Mouse (Mus musculus): ENCODE measurements at regions not wholly inside any gene's neighbourhood (a gene's known extent, or its start where the extent isn't known, plus 50 kb on each side); places are given as distances from the start of the nearest gene placed in this dataset.

- ATAC-seq (ENCODE audit: low FRiP score, low read depth) = no peak
- no peaks in the 10 kb centered on the region for H3K27me3 ChIP-seq
- H3K4me3 ChIP-seq = no peak overlapping the region
- no peak overlapping the region for H3K9ac ChIP-seq (replicated peaks)
- 90% methylated on average over 6 of the region's 6 CpGs for WGBS
- H3K27ac ChIP-seq (replicated peaks) = no peak overlapping the region
- H3K4me2 ChIP-seq (replicated peaks) = no peak overlapping the region
- H3K9me3 ChIP-seq = no peaks in the 10 kb centered on the region
- H3K36me3 ChIP-seq = no peaks in the 10 kb centered on the region
- no peaks in the 10 kb centered on the region for H3K4me1 ChIP-seq
Observed at GRCm38 (mm10) chr1:77930661-77931060, 266.3 kb downstream of the Pax3 start.

GRCm38 (mm10) chr1:77929552-77929951, 267.4 kb downstream of the Pax3 start:
- H3K27ac ChIP-seq (replicated peaks) = no peak overlapping the region
- H3K9ac ChIP-seq (replicated peaks) = no peak overlapping the region
- no peaks in the 10 kb centered on the region for H3K9me3 ChIP-seq
- H3K27me3 ChIP-seq = no peaks in the 10 kb centered on the region
- H3K4me1 ChIP-seq = no peaks in the 10 kb centered on the region
- no peaks in the 10 kb centered on the region for H3K36me3 ChIP-seq
- ATAC-seq (ENCODE audit: low FRiP score, low read depth) = no peak
- H3K4me3 ChIP-seq = no peak overlapping the region
- no peak overlapping the region for H3K4me2 ChIP-seq (replicated peaks)
- 54% methylated on average over 8 of the region's 8 CpGs for WGBS

DNA sequence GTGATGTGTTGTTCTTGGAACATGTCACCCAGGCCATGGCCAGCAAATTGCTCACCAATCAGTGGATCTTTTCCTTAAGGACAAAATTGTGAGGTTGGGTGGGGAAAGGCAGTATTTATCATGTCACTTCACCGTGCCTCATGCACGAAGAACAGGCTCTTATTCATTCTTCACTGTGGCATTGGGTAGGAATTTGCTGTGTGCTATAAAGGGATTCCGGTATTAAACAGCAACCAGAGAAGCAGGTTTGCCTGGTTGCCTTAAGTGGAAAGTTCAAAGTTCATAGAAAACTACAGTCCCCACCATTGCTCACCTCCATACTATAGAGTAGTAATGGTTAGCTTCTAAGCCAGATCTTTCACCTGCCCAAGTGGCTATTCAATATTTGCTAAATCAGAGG, 270.8 kb downstream of the Pax3 start:
- H3K9me3 ChIP-seq = no peaks in the 10 kb centered on the region
- no peaks in the 10 kb centered on the region for H3K36me3 ChIP-seq
- H3K4me1 ChIP-seq = no peaks in the 10 kb centered on the region
- H3K27me3 ChIP-seq = no peaks in the 10 kb centered on the region
- no peak overlapping the region for H3K4me3 ChIP-seq
- WGBS = 94% methylated on average over 3 of the region's 3 CpGs
- H3K4me2 ChIP-seq (replicated peaks) = no peak overlapping the region
- H3K27ac ChIP-seq (replicated peaks) = no peak overlapping the region
- no peak for ATAC-seq (ENCODE audit: low FRiP score, low read depth)
- no peak overlapping the region for H3K9ac ChIP-seq (replicated peaks)

- no peak overlapping the region for H3K9ac ChIP-seq (replicated peaks)
- H3K27ac ChIP-seq (replicated peaks) = no peak overlapping the region
- no peaks in the 10 kb centered on the region for H3K9me3 ChIP-seq
- no peaks in the 10 kb centered on the region for H3K4me1 ChIP-seq
- H3K27me3 ChIP-seq = 0 out of 2 replicates have a peak, but pooled peaks cover 4% of the 10 kb centered on the region
- no peak overlapping the region for H3K4me3 ChIP-seq
- 59% methylated on average over 5 of the region's 5 CpGs for WGBS
- no peaks in the 10 kb centered on the region for H3K36me3 ChIP-seq
- no peak overlapping the region for H3K4me2 ChIP-seq (replicated peaks)
- no peak for ATAC-seq (ENCODE audit: low FRiP score, low read depth)
Observed at GRCm38 (mm10) chr1:77896226-77896625, 300.7 kb downstream of the Pax3 start.

DNA sequence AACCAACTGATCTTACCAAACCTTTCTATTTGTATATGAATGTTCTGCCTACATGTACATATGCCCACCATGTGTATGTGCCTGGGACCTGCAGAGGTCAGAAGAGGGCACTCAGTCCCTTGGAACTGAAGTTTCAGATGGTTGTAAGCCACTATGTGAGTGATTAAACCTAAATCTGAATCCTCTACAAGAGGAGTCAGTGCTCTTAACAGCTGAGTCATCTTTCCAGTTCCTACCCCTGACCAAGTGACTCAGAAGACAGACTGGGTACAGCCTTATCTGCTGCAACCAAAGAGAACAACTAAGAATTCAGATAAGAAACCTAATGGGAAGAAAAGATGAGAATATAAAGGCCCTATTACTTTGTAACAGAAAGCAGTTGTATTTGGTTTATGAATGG, 317.9 kb downstream of the Pax3 start:
- Histone ChIP-seq H3K9me3 (no peaks in the 10 kb centered on the region), H3K4me3 (no peak overlapping the region), H3K27me3 (no peaks in the 10 kb centered on the region), H3K4me2 (replicated peaks) (no peak overlapping the region), H3K36me3 (no peaks in the 10 kb centered on the region), H3K9ac (replicated peaks) (no peak overlapping the region), H3K27ac (replicated peaks) (no peak overlapping the region), H3K4me1 (no peaks in the 10 kb centered on the region)
- ATAC-seq (ENCODE audit: low FRiP score, low read depth) = no peak

GRCm38 (mm10) chr1:77870125-77870524, 326.8 kb downstream of the Pax3 start:
- H3K4me1 ChIP-seq = no peaks in the 10 kb centered on the region
- ATAC-seq (ENCODE audit: low FRiP score, low read depth) = no peak
- no peaks in the 10 kb centered on the region for H3K9me3 ChIP-seq
- no peak overlapping the region for H3K27ac ChIP-seq (replicated peaks)
- no peak overlapping the region for H3K4me3 ChIP-seq
- H3K27me3 ChIP-seq = no peaks in the 10 kb centered on the region
- no peaks in the 10 kb centered on the region for H3K36me3 ChIP-seq
- 62% methylated on average over 2 of the region's 2 CpGs for WGBS
- no peak overlapping the region for H3K9ac ChIP-seq (replicated peaks)
- no peak overlapping the region for H3K4me2 ChIP-seq (replicated peaks)

- ATAC-seq (ENCODE audit: low FRiP score, low read depth) = no peak
- 43% methylated on average over 1 of the region's 1 CpGs for WGBS
- H3K4me2 ChIP-seq (replicated peaks) = no peak overlapping the region
- no peaks in the 10 kb centered on the region for H3K4me1 ChIP-seq
- H3K4me3 ChIP-seq = no peak overlapping the region
- H3K9me3 ChIP-seq = no peaks in the 10 kb centered on the region
- H3K27me3 ChIP-seq = no peaks in the 10 kb centered on the region
- H3K36me3 ChIP-seq = no peaks in the 10 kb centered on the region
- no peak overlapping the region for H3K27ac ChIP-seq (replicated peaks)
- H3K9ac ChIP-seq (replicated peaks) = no peak overlapping the region
Observed at GRCm38 (mm10) chr1:77869174-77869573, 327.8 kb downstream of the Pax3 start.

DNA sequence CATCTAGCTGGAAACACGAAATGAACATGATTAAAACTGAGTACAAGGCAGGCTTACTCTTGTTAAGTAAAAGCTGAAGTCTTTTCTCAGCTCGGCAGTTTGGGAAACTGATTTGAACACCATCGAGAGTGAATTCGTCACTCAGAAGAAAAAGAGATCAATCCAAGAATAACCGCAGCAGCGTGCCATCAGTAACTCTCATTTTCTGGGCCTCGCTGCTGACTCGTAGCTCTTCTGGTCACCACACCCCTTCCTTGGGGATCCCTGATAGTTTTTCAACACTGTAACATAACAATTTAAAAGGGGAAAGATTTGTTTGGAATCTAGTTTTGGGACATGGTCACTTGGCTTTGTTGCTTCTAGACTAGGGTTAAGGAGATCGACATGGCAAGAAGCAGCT, 337.0 kb downstream of the Pax3 start:
- no peaks in the 10 kb centered on the region for H3K36me3 ChIP-seq
- H3K9me3 ChIP-seq = no peaks in the 10 kb centered on the region
- H3K4me2 ChIP-seq (replicated peaks) = no peak overlapping the region
- no peak overlapping the region for H3K27ac ChIP-seq (replicated peaks)
- no peaks in the 10 kb centered on the region for H3K4me1 ChIP-seq
- no peak for ATAC-seq (ENCODE audit: low FRiP score, low read depth)
- WGBS = 94% methylated on average over 9 of the region's 9 CpGs
- H3K4me3 ChIP-seq = no peak overlapping the region
- no peak overlapping the region for H3K9ac ChIP-seq (replicated peaks)
- H3K27me3 ChIP-seq = no peaks in the 10 kb centered on the region

- Histone ChIP-seq H3K9me3 (no peaks in the 10 kb centered on the region), H3K4me2 (replicated peaks) (no peak overlapping the region), H3K9ac (replicated peaks) (no peak overlapping the region), H3K4me3 (no peak overlapping the region), H3K4me1 (no peaks in the 10 kb centered on the region), H3K27me3 (no peaks in the 10 kb centered on the region), H3K36me3 (no peaks in the 10 kb centered on the region), H3K27ac (replicated peaks) (no peak overlapping the region)
- ATAC-seq (ENCODE audit: low FRiP score, low read depth) = no peak
- 81% methylated on average over 1 of the region's 1 CpGs for WGBS
Observed at GRCm38 (mm10) chr1:77854366-77854765, 339.5 kb upstream of the Epha4 start.

GRCm38 (mm10) chr1:77847766-77848615, 333.1 kb upstream of the Epha4 start:
- Histone ChIP-seq H3K27ac (replicated peaks) (no peak overlapping the region), H3K4me2 (replicated peaks) (no peak overlapping the region), H3K9ac (replicated peaks) (no peak overlapping the region), H3K36me3 (no peaks in the 10 kb centered on the region), H3K27me3 (no peaks in the 10 kb centered on the region), H3K9me3 (no peaks in the 10 kb centered on the region), H3K4me3 (no peak overlapping the region), H3K4me1 (peaks cover 3% of the 10 kb centered on the region; the same call in 1 of the 2 replicates)
- 78% methylated on average over 9 of the region's 9 CpGs for WGBS
- no peak for ATAC-seq (ENCODE audit: low FRiP score, low read depth)

GRCm38 (mm10) chr1:77846039-77846727, 331.3 kb upstream of the Epha4 start:
- no peaks in the 10 kb centered on the region for H3K27me3 ChIP-seq
- ATAC-seq (ENCODE audit: low FRiP score, low read depth) = no peak
- no peak overlapping the region for H3K4me2 ChIP-seq (replicated peaks)
- peaks cover 3% of the 10 kb centered on the region; the same call in 1 of the 2 replicates for H3K4me1 ChIP-seq
- no peaks in the 10 kb centered on the region for H3K9me3 ChIP-seq
- no peak overlapping the region; the same call in 1 of the 2 replicates for H3K27ac ChIP-seq (replicated peaks)
- no peak overlapping the region for H3K4me3 ChIP-seq
- H3K36me3 ChIP-seq = no peaks in the 10 kb centered on the region
- no peak overlapping the region for H3K9ac ChIP-seq (replicated peaks)
- WGBS = 85% methylated on average over 12 of the region's 12 CpGs

- H3K9ac ChIP-seq (replicated peaks) = no peak overlapping the region
- H3K4me3 ChIP-seq = no peak overlapping the region
- H3K9me3 ChIP-seq = no peaks in the 10 kb centered on the region
- no peak overlapping the region for H3K4me2 ChIP-seq (replicated peaks)
- 59% methylated on average over 9 of the region's 9 CpGs for WGBS
- no peaks in the 10 kb centered on the region for H3K36me3 ChIP-seq
- no peak overlapping the region for H3K27ac ChIP-seq (replicated peaks)
- no peak for ATAC-seq (ENCODE audit: low FRiP score, low read depth)
- H3K4me1 ChIP-seq = no peaks in the 10 kb centered on the region
- no peaks in the 10 kb centered on the region for H3K27me3 ChIP-seq
Observed at GRCm38 (mm10) chr1:77840672-77841071, 325.8 kb upstream of the Epha4 start.

Measured in midbrain, embryonic 12.5 days (tissue).